Mouse (Mus musculus) ES-E14 (cell line): Measurements from ENCODE around the gene Pik3r6.

ENCODE experiments used
- CHD2 ChIP-seq: IDR thresholded peaks from 2 replicates; pipeline ENCODE4 v1.6.1; 2014; ENCODE audit warnings: mild to moderate bottlenecking, low read depth, low read length, inconsistent platforms
- MAFK ChIP-seq: IDR thresholded peaks from 2 replicates; pipeline ENCODE4 v1.6.1; 2014; ENCODE audit warnings: mild to moderate bottlenecking, low read depth, low read length, inconsistent platforms; ENCODE audit not compliant: insufficient read depth
- ZC3H11A ChIP-seq: IDR thresholded peaks from 2 replicates; pipeline ENCODE4 v1.6.1; 2012; ENCODE audit warnings: low read depth, mild to moderate bottlenecking, inconsistent platforms, low read length, borderline replicate concordance

- no peak for TF ChIP-seq MAFK
- TF ChIP-seq ZC3H11A, result no peak
- TF ChIP-seq CHD2, result no peak
Measured at GRCm38 (mm10) chr11:68533971-68534475, 31.2 kb downstream of the Pik3r6 start.
